Mouse (Mus musculus): ENCODE measurements around the gene Mocs3. TPM values are rescaled to one million over a fixed set of nuclear protein-coding genes. Genes with fewer than 3 reads are reported as not detected.

The Mocs3 gene
- 1 to 10 TPM; 7.7 to 8.2 TPM for total RNA-seq (2023)

GRCm38 (mm10) chr2:168230026-168230728, at the start of gene Mocs3, which contains the start of the genes Gm20716 and Dpm1:
Gene Mocs3, plus strand, starts transcription at chr2:168230622.
Gene Gm20716, minus strand, starts transcription at chr2:168230364.
Gene Dpm1, minus strand, starts transcription at chr2:168230591.

GRCm38 (mm10) chr2:168206725-168207644, 23.4 kb upstream of the Mocs3 start, which contains the start of gene Adnp:
Gene Adnp, minus strand, starts transcription at chr2:168207112.

GRCm38 (mm10) chr2:168281582-168281981, 51.2 kb downstream of the Mocs3 start, which contains the start of gene Kcng1:
Gene Kcng1, minus strand, starts transcription at chr2:168281736.

Other genes starting within 250 kb of the Mocs3 start
- gene Ripor3, start 220.0 kb upstream of the Mocs3 start, total RNA-seq (2023): not detected
- under 1 TPM in 1 of 2 experiments, not detected in 1; 0.13 TPM for gene Pard6b, start 149.6 kb upstream of the Mocs3 start, total RNA-seq (2023)
- 10 to 100 TPM; 61.3 to 71.0 TPM for gene Adnp, start 23.5 kb upstream of the Mocs3 start, total RNA-seq (2023)
- 10 to 100 TPM in 1 of 2 experiments, 1 to 10 TPM in 1; 1.8 to 10.2 TPM for gene Gm20716, start 258 bp upstream of the Mocs3 start, total RNA-seq (2023)
- gene Dpm1, start within 50 bp of the Mocs3 start, total RNA-seq (2023): 100 to 1,000 TPM; 105 to 115 TPM
- not detected for gene Kcng1, start 51.1 kb downstream of the Mocs3 start, total RNA-seq (2023)

Data from monocyte, adult 59 days (primary cell).